Mouse (Mus musculus): ENCODE measurements around the gene Wdr86.

- no peak for TF ChIP-seq TAL1 (conservative IDR thresholded peaks at IDR 0.05; ENCODE audit: low read depth, low read length)
- TF ChIP-seq CTCF (IDR thresholded peaks at IDR 0.05; ENCODE audit: low read depth, low read length): no peak
- TF ChIP-seq GATA1 (IDR thresholded peaks at IDR 0.05; ENCODE audit: borderline replicate concordance, low read length): no peak
- TF ChIP-seq POLR2AphosphoS5 (IDR thresholded peaks at IDR 0.05; ENCODE audit: insufficient replicate concordance, low read depth, low read length): no peak
- TF ChIP-seq GATA2 (IDR thresholded peaks at IDR 0.05; ENCODE audit: borderline replicate concordance, low read depth, low read length): no peak
Measured at GRCm38 (mm10) chr5:24739141-24739753, 8.7 kb upstream of the Wdr86 start.
